Mouse (Mus musculus) T-helper 1 cell (primary cell): Measurements from ENCODE around the gene Atf1.
"Not testable (repeated sequence)": the region's sequence is repeated elsewhere in the genome, so short reads cannot be mapped to it uniquely, and the experiment has no call there.

ENCODE experiments used
- in situ Hi-C: fragments of 300-600 bp; cut with MboI, MseI; formaldehyde crosslinking; loops from one replicate; pipeline ENCODE4 v1.15.1; 2025; ENCODE audit warnings: high pct_unique_total_duplicates

Atf1 gene

DNA sequence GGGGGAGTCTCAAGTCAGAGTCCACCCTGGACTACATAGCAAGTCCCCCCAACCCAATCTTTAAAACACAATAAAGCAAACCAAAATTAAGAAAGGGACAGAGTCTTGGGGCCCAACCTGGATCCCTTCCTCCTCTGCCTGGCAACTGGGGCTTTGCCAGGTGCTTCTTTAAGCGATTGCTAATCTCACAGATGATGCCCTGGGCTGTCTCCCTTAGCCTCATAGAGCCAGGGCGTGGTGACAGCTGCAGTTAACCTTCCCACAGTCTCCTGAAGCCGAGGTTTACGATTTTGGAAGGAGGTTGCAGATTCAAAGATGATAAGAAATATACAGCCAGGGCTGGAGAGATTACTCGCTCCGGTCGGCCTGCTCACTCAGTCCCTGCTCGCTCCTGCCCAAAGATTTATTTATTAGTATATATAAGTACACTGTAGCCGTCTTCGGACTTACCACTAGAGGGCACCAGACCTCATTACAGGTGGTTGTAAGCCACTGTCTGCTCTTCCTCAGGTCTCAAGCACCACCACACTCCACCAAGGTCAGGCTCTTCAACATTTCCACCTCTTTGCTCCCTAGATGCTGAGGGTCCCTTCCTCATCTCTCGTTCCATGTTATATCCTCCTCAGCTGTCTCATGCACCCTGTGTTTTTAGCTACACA lies 79.9 kb downstream of the Atf1 start:
- in situ Hi-C loops, result not testable (repeated sequence)
